Mouse (Mus musculus) adipose tissue, adult 10 weeks (tissue): Measurements from ENCODE around the gene Gm3453. TPM values are rescaled to one million over a fixed set of nuclear protein-coding genes. Genes with fewer than 3 reads are reported as not detected.

ENCODE experiments used
- polyA plus RNA-seq: library from polyadenylated mRNA; stranded (reverse); fragments of 350-450 nt; fragmentation: Illumina TruSeq; extraction: RNeasy Lipid Tissue Mini Kit (QIAGEN cat#74804); gene quantifications from one replicate; pipeline ENCODE4 v1.2.3, GENCODE M21; 2014; ENCODE audit warnings: low read depth, low replicate concordance

Gm3453 gene
- polyA plus RNA-seq: not detected

DNA sequence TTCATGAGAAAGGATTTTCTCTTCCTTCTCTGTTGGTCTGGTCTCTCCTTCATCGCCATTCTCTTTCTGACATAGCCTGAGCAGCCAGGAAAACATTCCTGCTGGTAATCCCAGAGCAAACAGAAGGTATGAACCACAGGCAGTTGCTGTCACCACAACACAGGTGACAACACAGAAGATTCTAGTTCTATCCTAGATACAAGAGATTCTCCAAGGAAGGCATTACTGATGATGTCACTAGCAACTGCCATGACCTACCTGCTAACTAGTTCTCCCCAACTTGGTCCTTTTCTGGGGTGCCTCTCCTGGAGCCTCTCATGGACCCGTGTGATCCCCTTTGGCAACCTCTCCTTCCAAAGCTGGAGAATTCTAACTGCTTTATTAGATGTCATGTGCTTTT is at the start of gene Gm3453:
Gene Gm3453, minus strand, starts transcription at position 101 of the 400 bp plus-strand sequence.

GRCm38 (mm10) chr14:5961635-5962034 is 17.3 kb downstream of the Gm3453 start, which contains the start of gene Gm3248:
TSS of gene Gm3248 (minus strand) at chr14:5961745.

Other genes with a start within 250 kb of the Gm3453 start
- 0.66 TPM for gene Gm3373, start 237.6 kb downstream of the Gm3453 start, polyA plus RNA-seq
- gene Gm3383, start 171.2 kb downstream of the Gm3453 start, polyA plus RNA-seq: 0.31 TPM
- gene Gm3424, start 148.8 kb downstream of the Gm3453 start, polyA plus RNA-seq: 0.81 TPM
- not detected for gene Gm8237, start 98.8 kb downstream of the Gm3453 start, polyA plus RNA-seq
- 0.26 TPM for gene Gm3248, start 17.4 kb downstream of the Gm3453 start, polyA plus RNA-seq
- gene Gm6337, start 79.1 kb upstream of the Gm3453 start, polyA plus RNA-seq: not detected
- 0.16 TPM for gene Gm8206, start 114.8 kb upstream of the Gm3453 start, polyA plus RNA-seq
- 0.55 TPM for gene Gm3468, start 129.5 kb upstream of the Gm3453 start, polyA plus RNA-seq
- 0.55 TPM for gene Gm3476, start 146.7 kb upstream of the Gm3453 start, polyA plus RNA-seq
- gene Gm21560, start 240.2 kb upstream of the Gm3453 start, polyA plus RNA-seq: not detected